Mouse (Mus musculus): Measurements from ENCODE around the gene Ftsj3. TPM values are rescaled to one million over a fixed set of nuclear protein-coding genes. Genes with fewer than 3 reads are reported as not detected.
"Not testable (repeated sequence)": the region's sequence is repeated elsewhere in the genome, so short reads cannot be mapped to it uniquely, and the experiment has no call there.

Ftsj3 gene
- polyA plus RNA-seq, 1 experiment from 2014 or later: 54.1 TPM

GRCm38 (mm10) chr11:106220603-106221002 is 35.3 kb downstream of the Ftsj3 start:
- peaks cover 17% of the 10 kb centered on the region for H3K36me3 ChIP-seq
- no peak for ATAC-seq (ENCODE audit: borderline replicate concordance, extremely low read depth, low FRiP score, low TSS enrichment)
- 88% methylated on average over 3 of the region's 3 CpGs for WGBS
- no peak overlapping the region for H3K9ac ChIP-seq
- no peaks in the 10 kb centered on the region for H3K27me3 ChIP-seq
- no peak overlapping the region for H3K4me3 ChIP-seq
- no peak overlapping the region for H3K27ac ChIP-seq
- no peaks in the 10 kb centered on the region for H3K9me3 ChIP-seq
- no peak overlapping the region for H3K4me2 ChIP-seq
- peaks cover 11% of the 10 kb centered on the region for H3K4me1 ChIP-seq

- Histone ChIP-seq H3K4me3 (peak within 1 kb of the TSS; percentile 99), H3K4me2 (peak within 1 kb of the TSS; percentile 62), H3K27me3 (no peaks in the 10 kb centered on the region), H3K4me1 (peaks cover 25% of the 10 kb centered on the region), H3K27ac (peak within 1 kb of the TSS; percentile 99), H3K36me3 (peaks cover 14% of the 10 kb centered on the region), H3K9me3 (no peaks in the 10 kb centered on the region), H3K9ac (peak within 1 kb of the TSS; percentile 99)
- WGBS: under 1% methylated on average over 70 of the region's 70 CpGs
- peak; percentile 95 for ATAC-seq (ENCODE audit: borderline replicate concordance, extremely low read depth, low FRiP score, low TSS enrichment)
Observed at GRCm38 (mm10) chr11:106216730-106217490, 39.0 kb downstream of the Ftsj3 start, which contains the start of gene Ddx42. Gene Ddx42 (plus strand): TSS chr11:106216926.

- peak within 1 kb of the TSS; percentile 99 for H3K9ac ChIP-seq
- peak within 1 kb of the TSS; percentile 99 for H3K27ac ChIP-seq
- no peaks in the 10 kb centered on the region for H3K27me3 ChIP-seq
- peaks cover 25% of the 10 kb centered on the region for H3K4me1 ChIP-seq
- peak; percentile 98 for ATAC-seq (ENCODE audit: borderline replicate concordance, extremely low read depth, low FRiP score, low TSS enrichment)
- H3K9me3 ChIP-seq: no peaks in the 10 kb centered on the region
- H3K4me3 ChIP-seq: peak within 1 kb of the TSS; percentile 99
- H3K36me3 ChIP-seq: peaks cover 22% of the 10 kb centered on the region
- H3K4me2 ChIP-seq: peak within 1 kb of the TSS; percentile 62
- under 1% methylated on average over 46 of the region's 46 CpGs for WGBS
Observed at GRCm38 (mm10) chr11:106215927-106216729, 39.8 kb downstream of the Ftsj3 start, which contains the start of gene Ccdc47. Gene Ccdc47 (minus strand): TSS chr11:106216344.

GRCm38 (mm10) chr11:106215450-106215859 is 40.4 kb downstream of the Ftsj3 start:
- peaks cover 27% of the 10 kb centered on the region for H3K36me3 ChIP-seq

GRCm38 (mm10) chr11:106214856-106215255 is 41.0 kb downstream of the Ftsj3 start:
- H3K4me3 ChIP-seq: peak overlapping the region; percentile 99; the same call in 1 of the 2 replicates
- H3K4me1 ChIP-seq: peaks cover 25% of the 10 kb centered on the region
- peak overlapping the region; percentile 62 for H3K4me2 ChIP-seq
- H3K9me3 ChIP-seq: no peaks in the 10 kb centered on the region
- H3K27ac ChIP-seq: no peak overlapping the region
- H3K9ac ChIP-seq: peak overlapping the region; percentile 87
- no peak for ATAC-seq (ENCODE audit: borderline replicate concordance, extremely low read depth, low FRiP score, low TSS enrichment)
- H3K27me3 ChIP-seq: no peaks in the 10 kb centered on the region
- peaks cover 32% of the 10 kb centered on the region for H3K36me3 ChIP-seq
- WGBS: 88% methylated on average over 5 of the region's 5 CpGs

More at GRCm38 (mm10) chr11:106215450-106215859, 40.4 kb downstream of the Ftsj3 start:
- Histone ChIP-seq H3K4me2 (peak overlapping the region; percentile 62), H3K27me3 (no peaks in the 10 kb centered on the region), H3K27ac (peak overlapping the region; percentile 99; the same call in 1 of the 2 replicates), H3K9ac (peak overlapping the region; percentile 87), H3K9me3 (no peaks in the 10 kb centered on the region), H3K4me1 (peaks cover 25% of the 10 kb centered on the region), H3K4me3 (peak overlapping the region; percentile 99)
- WGBS: 21% methylated on average over 7 of the region's 7 CpGs
- ATAC-seq (ENCODE audit: borderline replicate concordance, extremely low read depth, low FRiP score, low TSS enrichment): no peak

- Histone ChIP-seq H3K4me3 (no peak overlapping the region), H3K27ac (no peak overlapping the region), H3K9ac (no peak overlapping the region), H3K4me2 (no peak overlapping the region), H3K9me3 (no peaks in the 10 kb centered on the region), H3K4me1 (peaks cover 16% of the 10 kb centered on the region), H3K27me3 (no peaks in the 10 kb centered on the region), H3K36me3 (peaks cover 51% of the 10 kb centered on the region)
- 86% methylated on average over 8 of the region's 8 CpGs for WGBS
- ATAC-seq (ENCODE audit: borderline replicate concordance, extremely low read depth, low FRiP score, low TSS enrichment): no peak
Observed at GRCm38 (mm10) chr11:106212771-106213170, 43.1 kb downstream of the Ftsj3 start.

- H3K4me2 ChIP-seq: no peak within 1 kb of the TSS
- H3K27ac ChIP-seq: no peak within 1 kb of the TSS
- no peaks in the 10 kb centered on the region for H3K27me3 ChIP-seq
- no peaks in the 10 kb centered on the region for H3K4me1 ChIP-seq
- H3K36me3 ChIP-seq: peaks cover 75% of the 10 kb centered on the region
- ATAC-seq (ENCODE audit: borderline replicate concordance, extremely low read depth, low FRiP score, low TSS enrichment): no peak
- H3K9me3 ChIP-seq: no peaks in the 10 kb centered on the region
- 78% methylated on average over 5 of the region's 5 CpGs for WGBS
- H3K4me3 ChIP-seq: no peak within 1 kb of the TSS
- H3K9ac ChIP-seq: no peak within 1 kb of the TSS
Observed at GRCm38 (mm10) chr11:106202123-106202465, 53.8 kb downstream of the Ftsj3 start, which contains the start of gene Strada. Gene Strada (minus strand): TSS chr11:106202168.

GRCm38 (mm10) chr11:106201337-106202122 is 54.3 kb downstream of the Ftsj3 start:
- Histone ChIP-seq H3K36me3 (peaks cover 69% of the 10 kb centered on the region), H3K4me2 (no peak overlapping the region), H3K9me3 (no peaks in the 10 kb centered on the region), H3K9ac (no peak overlapping the region), H3K27me3 (no peaks in the 10 kb centered on the region), H3K4me1 (no peaks in the 10 kb centered on the region), H3K27ac (no peak overlapping the region), H3K4me3 (no peak overlapping the region)
- WGBS: 93% methylated on average over 19 of the region's 19 CpGs
- no peak for ATAC-seq (ENCODE audit: borderline replicate concordance, extremely low read depth, low FRiP score, low TSS enrichment)

- 74% methylated on average over 6 of the region's 6 CpGs for WGBS
- ATAC-seq (ENCODE audit: borderline replicate concordance, extremely low read depth, low FRiP score, low TSS enrichment): no peak
Observed at GRCm38 (mm10) chr11:106200756-106201155, 55.1 kb downstream of the Ftsj3 start.

GRCm38 (mm10) chr11:106199997-106200396 is 55.9 kb downstream of the Ftsj3 start:
- H3K36me3 ChIP-seq: peaks cover 55% of the 10 kb centered on the region
- H3K4me3 ChIP-seq; H3K9me3 ChIP-seq; ATAC-seq (ENCODE audit: borderline replicate concordance, extremely low read depth, low FRiP score, low TSS enrichment); H3K4me1 ChIP-seq; H3K27me3 ChIP-seq; H3K27ac ChIP-seq; H3K4me2 ChIP-seq; H3K9ac ChIP-seq: not testable (repeated sequence)
- 92% methylated on average over 7 of the region's 7 CpGs for WGBS

More at GRCm38 (mm10) chr11:106200756-106201155, 55.1 kb downstream of the Ftsj3 start:
- H3K27ac ChIP-seq: no peak overlapping the region
- no peaks in the 10 kb centered on the region for H3K9me3 ChIP-seq
- peaks cover 63% of the 10 kb centered on the region for H3K36me3 ChIP-seq
- H3K4me3 ChIP-seq: no peak overlapping the region
- H3K9ac ChIP-seq: no peak overlapping the region
- H3K4me1 ChIP-seq: no peaks in the 10 kb centered on the region
- no peak overlapping the region for H3K4me2 ChIP-seq
- no peaks in the 10 kb centered on the region for H3K27me3 ChIP-seq
